Mouse (Mus musculus) spleen, adult 2 months (tissue): ENCODE measurements at regions not wholly inside any gene's neighbourhood (a gene's known extent, or its start where the extent isn't known, plus 50 kb on each side); places are given as distances from the start of the nearest gene placed in this dataset.

Experiments
- CTCF ChIP-seq: fragments of 200-500 bp; IDR thresholded peaks from 2 replicates; pipeline ENCODE4 v1.5.1; 2011; ENCODE audit warnings: mild to moderate bottlenecking, inconsistent platforms; ENCODE audit not compliant: insufficient read depth, insufficient read length, insufficient replicate concordance; ENCODE audit errors: extremely low read depth
- POLR2A ChIP-seq: fragments of 200-500 bp; IDR thresholded peaks from 2 replicates; pipeline ENCODE4 v1.6.1; 2011; ENCODE audit warnings: low read depth, low read length, inconsistent platforms

DNA sequence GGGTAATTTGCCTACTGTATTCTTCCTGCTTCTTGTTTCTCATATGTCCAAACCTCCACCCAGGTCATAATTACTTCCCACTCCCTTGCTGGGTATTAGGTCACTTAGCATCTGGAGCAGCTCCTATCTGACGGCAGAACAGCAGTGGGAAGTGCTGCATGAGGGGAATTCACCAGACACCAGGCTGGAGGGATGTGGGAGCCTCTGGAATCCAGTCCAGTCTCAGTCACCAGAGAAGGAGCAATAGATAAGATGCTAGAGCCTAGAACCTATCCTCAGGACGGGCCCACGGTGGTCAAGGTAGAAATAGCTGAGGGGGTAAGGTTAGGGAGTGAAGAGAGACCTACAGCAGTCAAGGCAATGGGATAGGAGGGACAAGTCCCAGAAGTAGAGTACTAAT, 277.1 kb downstream of the Tns1 start:
- no peak for TF ChIP-seq CTCF
- no peak for TF ChIP-seq POLR2A
